Mouse (Mus musculus): ENCODE data around the gene Antxrl.

DNA sequence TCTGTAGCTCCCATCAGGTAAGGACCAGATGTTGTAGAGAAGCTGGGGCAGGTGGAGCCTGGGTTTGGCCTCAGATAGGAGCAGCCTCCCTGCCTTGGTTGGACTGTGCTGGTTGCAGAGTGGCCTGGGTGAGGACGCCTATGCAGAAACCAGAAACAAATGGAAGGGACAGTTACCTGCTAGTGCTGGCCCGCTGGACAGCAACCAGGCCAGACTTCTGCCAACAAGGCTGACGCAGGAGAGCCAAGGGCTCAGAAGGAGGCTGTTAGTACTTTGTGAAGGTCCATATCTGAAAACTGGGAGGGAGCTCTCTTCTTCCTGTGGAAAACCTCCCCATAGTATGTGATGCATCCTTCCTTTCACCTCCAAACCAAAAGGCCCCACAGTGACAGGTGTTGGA lies 9.2 kb upstream of the Antxrl start:
- TF ChIP-seq POLR2A (IDR thresholded peaks at IDR 0.05; ENCODE audit: control insufficient read depth, extremely low read depth, insufficient read depth, low read length, poor library complexity) (no peak), CTCF (IDR thresholded peaks at IDR 0.05; ENCODE audit: borderline replicate concordance, control insufficient read depth, extremely low read depth, insufficient read depth, low read length, poor library complexity) (no peak)
